In genomic region chr11:109059863-109060526, GRCm38 (mm10) we compare ENCODE assay signal across 14 mouse cellular contexts.
"Had no signal": no experiment of that assay in that cellular context is flagged by ENCODE, and none has a peak within 500 bp of the region (broad histone marks: within the 10 kb centered on the region; RNA-seq: fewer than 3 reads in every experiment).

No protein-coding gene starts in this region.

- H3K27ac ChIP-seq: layer of hippocampus, adult 2 months; limb, embryonic 12.5 days; liver, embryonic 13.5 days; midbrain, embryonic 10.5 days; neural tube, embryonic 12.5 days had no signal

- H3K9ac ChIP-seq: limb, embryonic 12.5 days; liver, embryonic 13.5 days; liver, postnatal 0 days; neural tube, embryonic 12.5 days had no signal

- H3K4me1 ChIP-seq: limb, embryonic 12.5 days; liver, embryonic 13.5 days; midbrain, embryonic 10.5 days; neural tube, embryonic 12.5 days had no signal

- H3K4me3 ChIP-seq: layer of hippocampus, adult 2 months; limb, embryonic 12.5 days; liver, embryonic 13.5 days; midbrain, embryonic 10.5 days; neural tube, embryonic 12.5 days had no signal

- H3K9me3 ChIP-seq: limb, embryonic 12.5 days; liver, embryonic 13.5 days had no signal

- ATAC-seq: liver, postnatal 0 days had no signal

- H3K27me3 ChIP-seq: limb, embryonic 12.5 days; liver, embryonic 13.5 days; neural tube, embryonic 12.5 days had no signal

- H3K36me3 ChIP-seq: limb, embryonic 12.5 days; liver, embryonic 13.5 days; midbrain, embryonic 10.5 days; neural tube, embryonic 12.5 days had no signal

- H3K4me2 ChIP-seq: limb, embryonic 12.5 days; liver, embryonic 13.5 days; neural tube, embryonic 12.5 days had no signal

- DNase-seq: kidney, adult 11 months; kidney, postnatal 10 days; kidney, postnatal 4 days; liver; liver, embryonic 13.5 days; liver, postnatal 0 days; midbrain, embryonic 14.5 days; spleen, adult 18-20 months; thymus, adult 2 months; thymus, postnatal 25 days had no signal
